Mouse (Mus musculus): ENCODE data around the gene Usp5. TPM values are rescaled to one million over a fixed set of nuclear protein-coding genes. Genes with fewer than 3 reads are reported as not detected.

Gene Usp5
- total and polyA plus RNA-seq, 3 experiments, result 51.0 to 72.3 (median 68.4) TPM

DNA sequence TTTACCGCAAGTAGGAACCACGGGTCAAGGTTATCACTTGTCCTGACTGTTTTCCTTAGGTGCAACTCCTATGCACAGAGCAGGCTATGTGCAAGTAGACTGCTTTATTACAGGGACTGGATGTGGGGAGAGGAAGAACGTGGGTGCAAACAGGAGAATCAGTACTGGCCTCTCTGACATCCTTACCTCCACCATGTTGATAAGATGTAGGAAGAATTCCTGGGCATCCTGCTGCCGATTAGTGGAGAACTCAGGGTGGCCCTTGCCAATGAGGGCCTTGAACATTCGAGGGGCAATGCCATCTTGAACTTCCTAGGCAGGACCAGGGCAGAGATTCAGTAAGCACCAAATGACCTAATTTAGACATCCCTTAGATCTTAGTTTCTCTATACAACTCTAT is 8.4 kb downstream of the Usp5 start:
- 83% methylated on average over 5 of the region's 5 CpGs for WGBS
- no peak overlapping the region for H3K27ac ChIP-seq
- intact Hi-C loops (cut with DNase I), result no loop called here
- no peak for TF ChIP-seq EP300 (IDR thresholded peaks at IDR 0.05; ENCODE audit: insufficient read depth, low read depth, low read length)
- no peak for TF ChIP-seq CTCF (IDR thresholded peaks at IDR 0.05)
- no peak for TF ChIP-seq POLR2A (IDR thresholded peaks at IDR 0.05; ENCODE audit: insufficient read depth, low read depth, low read length)
- no peak overlapping the region for H3K4me3 ChIP-seq
- H3K9ac ChIP-seq (ENCODE audit: low read depth, low read length), result no peak overlapping the region
- no peaks in the 10 kb centered on the region for H3K4me1 ChIP-seq (ENCODE audit: control insufficient read depth, insufficient read depth, low read length)
- H3K79me2 ChIP-seq (replicated peaks; ENCODE audit: control insufficient read depth, insufficient read depth, low read length), result no peaks in the 10 kb centered on the region; the same call in 1 of the 2 replicates
- peaks cover 7% of the 10 kb centered on the region for H3K36me3 ChIP-seq (ENCODE audit: control insufficient read depth, insufficient read depth, low read length)
- DNase-seq, result no peak
- no peaks in the 10 kb centered on the region for H3K27me3 ChIP-seq (ENCODE audit: control insufficient read depth, insufficient read depth, low read length)

DNA sequence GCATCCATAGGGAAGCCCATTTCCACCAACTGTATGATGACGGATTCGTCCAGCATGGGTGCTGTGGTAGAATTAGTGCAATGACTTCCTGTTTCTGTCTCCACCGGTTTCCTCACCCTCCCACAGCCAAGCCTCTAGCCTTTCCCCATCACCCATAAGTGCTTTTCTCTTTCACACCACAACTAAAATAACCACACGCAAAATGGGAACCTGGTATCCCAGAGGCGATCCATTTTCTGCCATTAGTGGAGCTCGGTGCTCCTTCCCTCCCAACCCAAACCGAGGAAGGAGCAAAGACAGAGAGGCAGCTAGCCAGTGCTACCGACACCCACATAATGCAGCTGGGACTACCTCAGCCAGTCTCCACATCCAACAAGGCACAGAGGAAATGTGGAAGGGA is 11.3 kb downstream of the Usp5 start:
- Histone ChIP-seq H3K79me2 (replicated peaks; ENCODE audit: control insufficient read depth, insufficient read depth, low read length) (no peaks in the 10 kb centered on the region), H3K27ac (no peak overlapping the region), H3K9ac (ENCODE audit: low read depth, low read length) (no peak overlapping the region), H3K27me3 (ENCODE audit: control insufficient read depth, insufficient read depth, low read length) (no peaks in the 10 kb centered on the region), H3K4me3 (no peak overlapping the region), H3K36me3 (ENCODE audit: control insufficient read depth, insufficient read depth, low read length) (peaks cover 7% of the 10 kb centered on the region), H3K4me1 (ENCODE audit: control insufficient read depth, insufficient read depth, low read length) (peaks cover 1% of the 10 kb centered on the region; the same call in 1 of the 2 replicates)
- WGBS, result 69% methylated on average over 8 of the region's 8 CpGs
- DNase-seq, result peak in 1 of 2 experiments; percentile 13
- intact Hi-C loops (cut with DNase I), result no loop called here
- TF ChIP-seq CTCF (IDR thresholded peaks at IDR 0.05) (no peak), POLR2A (IDR thresholded peaks at IDR 0.05; ENCODE audit: insufficient read depth, low read depth, low read length) (no peak), EP300 (IDR thresholded peaks at IDR 0.05; ENCODE audit: insufficient read depth, low read depth, low read length) (no peak)

DNA sequence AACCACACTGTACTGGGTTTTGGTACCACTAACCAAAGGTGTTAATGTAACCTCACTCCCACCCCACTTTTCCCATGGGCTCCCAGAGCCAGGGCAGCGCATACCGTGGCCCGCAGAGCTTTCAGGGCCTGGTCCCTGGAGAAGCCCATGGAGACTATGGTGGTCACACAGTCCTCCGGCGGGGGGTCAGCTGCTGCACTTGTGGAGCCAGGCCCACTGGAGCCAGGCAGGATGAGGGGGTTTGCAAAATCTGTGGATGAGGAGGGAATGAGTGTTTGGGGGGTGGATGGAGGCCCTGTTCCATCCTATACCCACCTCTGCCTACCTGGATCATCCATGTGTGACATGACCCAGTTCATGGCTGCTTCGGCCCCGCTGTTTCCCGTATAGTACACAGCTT is 11.7 kb downstream of the Usp5 start:
- intact Hi-C loops (cut with DNase I), result no loop called here
- Histone ChIP-seq H3K79me2 (replicated peaks; ENCODE audit: control insufficient read depth, insufficient read depth, low read length) (no peaks in the 10 kb centered on the region), H3K27me3 (ENCODE audit: control insufficient read depth, insufficient read depth, low read length) (no peaks in the 10 kb centered on the region), H3K27ac (no peak overlapping the region), H3K4me1 (ENCODE audit: control insufficient read depth, insufficient read depth, low read length) (peaks cover 3% of the 10 kb centered on the region), H3K36me3 (ENCODE audit: control insufficient read depth, insufficient read depth, low read length) (peaks cover 7% of the 10 kb centered on the region), H3K4me3 (no peak overlapping the region), H3K9ac (ENCODE audit: low read depth, low read length) (no peak overlapping the region)
- TF ChIP-seq CTCF (IDR thresholded peaks at IDR 0.05), result no peak
- no peak for TF ChIP-seq POLR2A (IDR thresholded peaks at IDR 0.05; ENCODE audit: insufficient read depth, low read depth, low read length)
- no peak for TF ChIP-seq EP300 (IDR thresholded peaks at IDR 0.05; ENCODE audit: insufficient read depth, low read depth, low read length)
- 89% methylated on average over 8 of the region's 8 CpGs for WGBS
- DNase-seq, result peak in 1 of 2 experiments; percentile 14

DNA sequence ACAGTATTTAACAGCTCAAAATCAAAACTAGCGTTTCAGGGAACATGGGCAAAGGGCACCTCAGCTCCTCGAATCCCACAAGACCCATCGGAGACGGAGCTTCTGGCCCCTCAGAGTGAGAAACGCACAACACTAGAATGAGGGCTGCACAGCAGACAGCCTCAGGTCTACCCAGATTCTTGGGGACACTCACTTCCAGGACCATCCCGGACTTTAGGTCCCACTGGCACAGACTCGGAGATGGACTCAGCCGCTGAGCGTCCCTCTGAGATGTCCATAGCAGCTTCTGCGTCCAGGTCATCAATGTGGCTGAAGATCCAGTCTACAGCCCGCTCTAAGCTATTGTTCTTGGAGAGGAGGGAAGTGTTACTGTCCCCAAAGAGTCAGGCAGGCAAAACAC is 12.2 kb downstream of the Usp5 start:
- no peaks in the 10 kb centered on the region for H3K27me3 ChIP-seq (ENCODE audit: control insufficient read depth, insufficient read depth, low read length)
- WGBS, result 94% methylated on average over 11 of the region's 11 CpGs
- H3K79me2 ChIP-seq (replicated peaks; ENCODE audit: control insufficient read depth, insufficient read depth, low read length), result no peaks in the 10 kb centered on the region
- H3K9ac ChIP-seq (ENCODE audit: low read depth, low read length), result no peak overlapping the region
- peaks cover 6% of the 10 kb centered on the region for H3K36me3 ChIP-seq (ENCODE audit: control insufficient read depth, insufficient read depth, low read length)
- H3K4me1 ChIP-seq (ENCODE audit: control insufficient read depth, insufficient read depth, low read length), result peaks cover 4% of the 10 kb centered on the region
- intact Hi-C loops (cut with DNase I), result no loop called here
- H3K27ac ChIP-seq, result no peak overlapping the region
- no peak overlapping the region for H3K4me3 ChIP-seq
- TF ChIP-seq POLR2A (IDR thresholded peaks at IDR 0.05; ENCODE audit: insufficient read depth, low read depth, low read length) (no peak), CTCF (IDR thresholded peaks at IDR 0.05) (no peak), EP300 (IDR thresholded peaks at IDR 0.05; ENCODE audit: insufficient read depth, low read depth, low read length) (no peak)
- peak in 1 of 2 experiments; percentile 13 for DNase-seq

DNA sequence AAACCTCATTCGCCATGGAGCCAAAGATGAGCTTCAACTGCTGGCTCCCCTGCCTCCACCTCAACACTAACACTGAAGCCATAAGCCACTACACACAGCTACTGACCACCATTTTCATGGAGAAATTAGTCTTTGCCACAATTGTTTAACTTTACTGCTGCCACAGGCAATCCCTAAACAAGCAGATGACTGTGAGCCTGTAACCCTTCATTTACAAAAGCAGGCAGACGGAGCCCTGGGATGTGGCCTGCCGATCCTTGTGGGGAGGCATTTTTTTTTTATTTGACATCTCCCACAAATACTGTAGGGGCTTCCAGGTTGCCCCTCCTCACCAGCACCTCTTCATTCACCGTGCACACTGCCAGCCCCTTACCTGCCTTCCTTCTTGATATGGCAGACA is 12.7 kb downstream of the Usp5 start:
- TF ChIP-seq CTCF (IDR thresholded peaks at IDR 0.05) (no peak), POLR2A (IDR thresholded peaks at IDR 0.05; ENCODE audit: insufficient read depth, low read depth, low read length) (no peak), EP300 (IDR thresholded peaks at IDR 0.05; ENCODE audit: insufficient read depth, low read depth, low read length) (no peak)
- peak in 1 of 2 experiments; percentile 14 for DNase-seq
- Histone ChIP-seq H3K27me3 (ENCODE audit: control insufficient read depth, insufficient read depth, low read length) (no peaks in the 10 kb centered on the region), H3K79me2 (replicated peaks; ENCODE audit: control insufficient read depth, insufficient read depth, low read length) (no peaks in the 10 kb centered on the region), H3K9ac (ENCODE audit: low read depth, low read length) (no peak overlapping the region), H3K4me3 (no peak overlapping the region), H3K4me1 (ENCODE audit: control insufficient read depth, insufficient read depth, low read length) (peaks cover 4% of the 10 kb centered on the region), H3K27ac (no peak overlapping the region), H3K36me3 (ENCODE audit: control insufficient read depth, insufficient read depth, low read length) (peaks cover under 1% of the 10 kb centered on the region)
- intact Hi-C loops (cut with DNase I), result no loop called here
- 90% methylated on average over 4 of the region's 4 CpGs for WGBS

DNA sequence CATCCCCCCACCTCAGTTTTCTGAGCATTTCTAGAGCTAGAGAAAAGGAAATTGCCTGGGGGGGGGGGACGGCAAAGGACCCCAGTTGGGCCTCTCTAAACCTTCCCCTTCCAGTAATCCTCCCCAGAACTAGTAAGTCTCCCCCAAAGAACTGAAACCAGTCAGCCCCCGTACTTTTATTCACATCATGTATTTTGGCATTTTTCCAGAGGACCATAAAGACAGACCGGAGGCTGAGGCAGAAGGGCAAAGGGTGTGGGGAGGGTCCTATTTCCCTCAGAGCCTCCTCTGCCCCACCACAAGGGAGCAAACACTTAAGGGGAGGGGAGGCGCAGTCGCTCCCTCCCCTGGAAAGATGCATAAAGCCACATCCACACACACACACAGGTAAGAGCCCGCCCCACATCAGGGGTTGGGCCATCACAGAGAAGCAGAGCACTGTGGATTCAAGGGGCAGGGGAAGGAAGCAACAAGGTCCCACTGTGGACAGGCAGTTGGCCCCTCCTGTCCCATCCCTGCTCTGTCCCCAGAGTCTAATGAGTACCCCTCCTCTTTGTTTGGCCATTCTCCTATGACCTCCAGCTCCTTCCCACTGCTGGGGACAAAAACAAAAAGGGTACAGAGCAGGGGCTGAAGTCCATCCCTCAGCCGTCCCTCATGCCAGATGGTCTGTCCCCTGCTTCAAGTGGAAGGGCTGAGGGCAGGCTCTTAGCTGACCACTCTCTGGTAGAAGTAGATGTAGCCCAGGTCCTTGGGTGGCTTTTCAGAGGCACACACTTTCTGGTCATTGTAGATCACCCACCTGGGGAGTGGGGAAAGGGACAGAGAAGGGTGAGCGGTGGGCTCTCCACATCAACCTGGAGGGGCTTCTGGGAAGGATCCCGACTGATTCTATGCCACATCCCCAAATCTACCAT is 14.2 kb downstream of the Usp5 start:
- Histone ChIP-seq H3K27me3 (ENCODE audit: control insufficient read depth, insufficient read depth, low read length) (no peaks in the 10 kb centered on the region), H3K4me3 (no peak overlapping the region), H3K4me1 (ENCODE audit: control insufficient read depth, insufficient read depth, low read length) (peaks cover 4% of the 10 kb centered on the region), H3K79me2 (replicated peaks; ENCODE audit: control insufficient read depth, insufficient read depth, low read length) (no peaks in the 10 kb centered on the region), H3K9ac (ENCODE audit: low read depth, low read length) (no peak overlapping the region), H3K36me3 (ENCODE audit: control insufficient read depth, insufficient read depth, low read length) (no peaks in the 10 kb centered on the region; the same call in 1 of the 2 replicates), H3K27ac (no peak overlapping the region)
- no peak for TF ChIP-seq CTCF (IDR thresholded peaks at IDR 0.05)
- no peak for TF ChIP-seq POLR2A (IDR thresholded peaks at IDR 0.05; ENCODE audit: insufficient read depth, low read depth, low read length)
- no peak for TF ChIP-seq EP300 (IDR thresholded peaks at IDR 0.05; ENCODE audit: insufficient read depth, low read depth, low read length)
- peak in 1 of 2 experiments; percentile 15 for DNase-seq
- intact Hi-C loops (cut with DNase I), result no loop called here
- WGBS, result 78% methylated on average over 9 of the region's 9 CpGs
